Mouse (Mus musculus) kidney, embryonic 16.5 days (tissue): ENCODE results near the gene Mkks. TPM values are rescaled to one million over a fixed set of nuclear protein-coding genes. Genes with fewer than 3 reads are reported as not detected.

Experiments
- ATAC-seq: fragments of 200-750 bp; cut with Nextera tagmentation; 2 replicates; pipeline ENCODE4 v1.8.0; 2017; ENCODE audit warnings: moderate TSS enrichment; ENCODE audit not compliant: low FRiP score, low TSS enrichment
- H3K27ac ChIP-seq: fragments of 300-500 bp; sonication (generic); 2 replicates; pipeline ENCODE4 v1.5.1; 2014; ENCODE audit warnings: low read length
- H3K27me3 ChIP-seq: fragments of 300-500 bp; sonication (generic); 2 replicates; pipeline ENCODE4 v1.6.1; 2014; ENCODE audit warnings: low read length, control low read depth, mixed read lengths; ENCODE audit not compliant: insufficient read depth
- H3K36me3 ChIP-seq: fragments of 300-500 bp; sonication (generic); 2 replicates; pipeline ENCODE4 v1.6.1; 2014; ENCODE audit warnings: low read length, control low read depth, mixed read lengths; ENCODE audit not compliant: insufficient read depth
- H3K4me1 ChIP-seq: fragments of 300-500 bp; sonication (generic); 2 replicates; pipeline ENCODE4 v1.6.1; 2014; ENCODE audit warnings: low read length, control low read depth, mixed read lengths; ENCODE audit not compliant: insufficient read depth
- H3K4me2 ChIP-seq: fragments of 300-500 bp; sonication (generic); replicated peaks from 2 replicates; pipeline ENCODE4 v1.6.1; 2014; ENCODE audit warnings: low read depth, low read length
- H3K4me3 ChIP-seq: fragments of 300-500 bp; sonication (generic); 2 replicates; pipeline ENCODE4 v1.5.1; 2014; ENCODE audit warnings: mild to moderate bottlenecking, low read length
- H3K9ac ChIP-seq: fragments of 300-500 bp; sonication (generic); replicated peaks from 2 replicates; pipeline ENCODE4 v1.6.1; 2014; ENCODE audit warnings: low read length
- H3K9me3 ChIP-seq: fragments of 300-500 bp; sonication (generic); 2 replicates; pipeline ENCODE4 v1.6.1; 2016; ENCODE audit warnings: low read length, control low read depth
- WGBS: fragments of 180-500 bp; shearing (Covaris S2); extraction: QIAGEN DNeasy Blood & Tissue Kit; methylation state at CpG from one replicate; pipeline ENCODE4 v1.1.7; 2014; 5-methylcytosine and 5-hydroxymethylcytosine counted together
- polyA plus RNA-seq: library from polyadenylated mRNA; unstranded; fragments of >200 nt; fragmentation: Nextera tagmentation; extraction: Ambion mirVana; gene quantifications from 2 replicates; pipeline ENCODE4 v1.2.1, GENCODE M21; 2015

Mkks gene
- 17.1 and 18.2 TPM in 2 replicates for polyA plus RNA-seq

- ATAC-seq, result peak; percentile 98
- H3K27ac ChIP-seq, result peak within 1 kb of the TSS; percentile 93
- H3K4me1 ChIP-seq, result peaks cover 16% of the 10 kb centered on the region; the same call in 1 of the 2 replicates
- no peaks in the 10 kb centered on the region; the same call in 1 of the 2 replicates for H3K36me3 ChIP-seq
- H3K9me3 ChIP-seq, result no peaks in the 10 kb centered on the region
- peak within 1 kb of the TSS; percentile 87 for H3K9ac ChIP-seq
- H3K4me2 ChIP-seq, result peak within 1 kb of the TSS; percentile 55
- H3K4me3 ChIP-seq, result peak within 1 kb of the TSS; percentile 90
- no peaks in the 10 kb centered on the region for H3K27me3 ChIP-seq
- under 1% methylated on average over 49 of the region's 49 CpGs for WGBS
Measured at GRCm38 (mm10) chr2:136891068-136891950, at the start of gene Mkks, which contains the start of the genes Slx4ip and AL731706.1. Gene Mkks, minus strand, starts transcription at chr2:136891389. Gene Slx4ip, plus strand, starts transcription at chr2:136891218. Gene AL731706.1, minus strand, starts transcription at chr2:136891389.

- 84% methylated on average over 1 of the region's 1 CpGs for WGBS
- H3K9me3 ChIP-seq, result no peaks in the 10 kb centered on the region
- H3K27ac ChIP-seq, result no peak overlapping the region
- H3K36me3 ChIP-seq, result no peaks in the 10 kb centered on the region
- no peaks in the 10 kb centered on the region for H3K4me1 ChIP-seq
- H3K27me3 ChIP-seq, result no peaks in the 10 kb centered on the region
- no peak overlapping the region for H3K4me3 ChIP-seq
- H3K9ac ChIP-seq, result no peak overlapping the region
- ATAC-seq, result no peak
- H3K4me2 ChIP-seq, result no peak overlapping the region
Measured at GRCm38 (mm10) chr2:136938249-136938648, 47.1 kb upstream of the Mkks start.

DNA sequence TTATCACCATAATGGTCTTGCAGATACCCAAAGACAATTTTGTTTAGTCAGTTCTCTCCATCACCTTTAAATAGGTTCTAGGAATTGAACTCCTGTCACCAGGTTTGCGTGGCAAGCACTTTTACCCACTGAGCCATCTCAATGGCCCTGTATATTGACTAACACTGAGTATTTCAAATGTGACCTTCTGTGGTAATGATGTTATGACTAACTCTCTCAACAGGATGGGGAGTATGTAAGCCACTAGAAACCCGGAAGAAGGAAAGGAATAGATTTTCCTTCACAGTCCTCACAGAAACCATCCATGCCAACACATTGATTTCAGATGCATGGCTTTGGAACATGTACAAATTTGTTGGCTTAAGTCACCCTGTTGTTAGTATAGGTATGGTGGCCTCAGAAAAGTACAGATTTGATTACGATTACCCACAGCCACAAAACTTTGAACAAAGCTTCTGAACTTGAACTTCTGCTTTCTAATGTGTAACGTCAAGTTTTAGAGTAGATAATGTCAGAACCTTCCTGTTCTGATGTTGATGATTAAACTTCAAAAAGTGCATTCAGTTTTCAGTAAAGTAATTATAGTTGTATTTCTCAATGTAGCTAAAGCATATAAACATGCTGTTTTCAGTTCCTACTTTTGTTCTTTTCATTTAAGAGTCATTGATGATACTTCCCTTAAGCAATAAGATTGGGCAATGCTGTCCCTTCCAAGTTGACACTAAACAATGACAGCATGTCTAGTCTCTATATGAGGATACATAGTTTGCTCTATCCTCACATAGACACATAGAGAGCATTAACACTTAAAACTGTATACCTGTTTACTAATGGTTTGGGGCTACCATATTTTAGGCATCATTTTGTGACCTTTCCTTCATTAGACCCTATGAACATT lies 45.5 kb upstream of the Mkks start:
- Histone ChIP-seq H3K27ac (no peak overlapping the region), H3K9me3 (no peaks in the 10 kb centered on the region), H3K4me2 (no peak overlapping the region), H3K27me3 (no peaks in the 10 kb centered on the region), H3K4me3 (no peak overlapping the region), H3K4me1 (no peaks in the 10 kb centered on the region), H3K9ac (no peak overlapping the region), H3K36me3 (no peaks in the 10 kb centered on the region)
- no peak for ATAC-seq
- 88% methylated on average over 4 of the region's 4 CpGs for WGBS

- 56% methylated on average over 4 of the region's 4 CpGs for WGBS
- no peak overlapping the region for H3K27ac ChIP-seq
- no peak overlapping the region for H3K4me3 ChIP-seq
- no peak overlapping the region for H3K9ac ChIP-seq
- no peaks in the 10 kb centered on the region for H3K9me3 ChIP-seq
- ATAC-seq, result no peak
- H3K4me1 ChIP-seq, result 0 out of 2 replicates have a peak, but pooled peaks cover 10% of the 10 kb centered on the region
- no peaks in the 10 kb centered on the region for H3K36me3 ChIP-seq
- no peak overlapping the region for H3K4me2 ChIP-seq
- no peaks in the 10 kb centered on the region for H3K27me3 ChIP-seq
Measured at GRCm38 (mm10) chr2:136921003-136921408, 29.8 kb upstream of the Mkks start.

- Histone ChIP-seq H3K4me2 (no peak overlapping the region), H3K9me3 (no peaks in the 10 kb centered on the region), H3K27ac (no peak overlapping the region), H3K4me3 (no peak overlapping the region), H3K4me1 (0 out of 2 replicates have a peak, but pooled peaks cover 10% of the 10 kb centered on the region), H3K36me3 (no peaks in the 10 kb centered on the region), H3K27me3 (no peaks in the 10 kb centered on the region), H3K9ac (no peak overlapping the region)
- WGBS, result 57% methylated on average over 3 of the region's 3 CpGs
- ATAC-seq, result no peak
Measured at GRCm38 (mm10) chr2:136920257-136920993, 29.2 kb upstream of the Mkks start.

- Histone ChIP-seq H3K27ac (no peak overlapping the region), H3K9me3 (no peaks in the 10 kb centered on the region), H3K4me1 (0 out of 2 replicates have a peak, but pooled peaks cover 10% of the 10 kb centered on the region), H3K4me2 (no peak overlapping the region), H3K4me3 (no peak overlapping the region), H3K9ac (no peak overlapping the region), H3K27me3 (no peaks in the 10 kb centered on the region), H3K36me3 (no peaks in the 10 kb centered on the region)
- WGBS, result 93% methylated on average over 1 of the region's 1 CpGs
- no peak for ATAC-seq
Measured at GRCm38 (mm10) chr2:136919433-136919832, 28.2 kb upstream of the Mkks start.

DNA sequence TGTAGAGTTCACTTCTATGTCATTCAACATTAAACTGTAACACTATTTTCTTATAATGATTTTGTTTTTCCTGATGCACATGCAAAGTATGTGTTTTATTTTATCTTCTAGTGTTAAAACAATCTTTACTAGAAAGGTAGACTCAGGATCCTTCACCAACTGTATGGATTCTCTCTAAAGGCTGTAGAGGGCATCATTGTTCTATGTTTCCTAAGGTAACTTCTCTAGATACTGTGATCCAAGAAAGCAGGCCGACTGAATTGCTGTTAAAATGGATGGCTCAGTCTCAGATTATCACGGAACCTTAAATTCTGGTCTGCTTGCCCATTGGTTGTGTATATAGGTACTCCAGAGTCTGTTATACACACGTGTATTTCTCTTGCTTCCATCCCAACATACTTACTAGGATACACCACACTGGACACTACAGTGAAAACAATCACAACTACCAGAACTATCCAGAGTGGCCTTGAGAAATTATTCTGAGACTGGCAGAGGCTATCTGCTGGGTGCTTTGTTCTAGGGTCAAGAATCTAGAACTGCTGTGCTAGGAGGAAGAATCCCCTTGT lies 23.2 kb upstream of the Mkks start:
- ATAC-seq, result no peak
- no peaks in the 10 kb centered on the region for H3K36me3 ChIP-seq
- H3K27ac ChIP-seq, result no peak overlapping the region
- no peak overlapping the region for H3K4me3 ChIP-seq
- no peak overlapping the region for H3K9ac ChIP-seq
- no peaks in the 10 kb centered on the region for H3K27me3 ChIP-seq
- no peaks in the 10 kb centered on the region for H3K9me3 ChIP-seq
- WGBS, result 58% methylated on average over 3 of the region's 3 CpGs
- H3K4me2 ChIP-seq, result no peak overlapping the region
- no peaks in the 10 kb centered on the region for H3K4me1 ChIP-seq

GRCm38 (mm10) chr2:136913021-136913420 lies 21.8 kb upstream of the Mkks start:
- Histone ChIP-seq H3K27ac (no peak overlapping the region), H3K27me3 (no peaks in the 10 kb centered on the region), H3K4me2 (no peak overlapping the region), H3K4me3 (no peak overlapping the region), H3K9ac (no peak overlapping the region), H3K4me1 (no peaks in the 10 kb centered on the region), H3K9me3 (no peaks in the 10 kb centered on the region), H3K36me3 (no peaks in the 10 kb centered on the region)
- 84% methylated on average over 3 of the region's 3 CpGs for WGBS
- ATAC-seq, result no peak

GRCm38 (mm10) chr2:136911958-136912411 lies 20.8 kb upstream of the Mkks start:
- H3K4me1 ChIP-seq, result no peaks in the 10 kb centered on the region
- no peak overlapping the region for H3K4me2 ChIP-seq
- no peaks in the 10 kb centered on the region for H3K9me3 ChIP-seq
- 40% methylated on average over 4 of the region's 4 CpGs for WGBS
- no peaks in the 10 kb centered on the region for H3K36me3 ChIP-seq
- H3K27me3 ChIP-seq, result no peaks in the 10 kb centered on the region
- no peak overlapping the region for H3K4me3 ChIP-seq
- peak overlapping the region; percentile 50; the same call in 1 of the 2 replicates for H3K27ac ChIP-seq
- ATAC-seq, result no peak
- no peak overlapping the region for H3K9ac ChIP-seq
